Mouse (Mus musculus): ENCODE results near the gene Cobl.

The Cobl gene

DNA sequence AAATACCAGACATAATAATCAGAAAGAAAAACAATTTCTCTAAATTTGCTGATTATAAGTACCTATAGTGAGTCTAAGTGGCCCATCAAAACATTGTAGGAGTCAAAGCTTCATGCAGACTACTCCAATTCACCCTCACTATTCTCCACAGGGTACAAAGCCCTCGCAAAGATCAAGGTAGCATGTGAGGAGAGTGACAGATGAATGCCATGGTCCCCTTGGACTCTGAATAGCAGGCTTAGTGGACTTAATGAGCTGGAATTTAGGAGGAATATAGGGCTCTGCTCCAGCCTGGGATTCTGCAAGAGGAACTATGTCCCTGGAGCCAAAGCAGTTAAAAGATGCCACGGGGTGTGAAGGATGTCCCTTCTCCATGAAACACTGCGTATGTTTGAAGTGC is 88.1 kb downstream of the Cobl start:
- no peak for DNase-seq

DNA sequence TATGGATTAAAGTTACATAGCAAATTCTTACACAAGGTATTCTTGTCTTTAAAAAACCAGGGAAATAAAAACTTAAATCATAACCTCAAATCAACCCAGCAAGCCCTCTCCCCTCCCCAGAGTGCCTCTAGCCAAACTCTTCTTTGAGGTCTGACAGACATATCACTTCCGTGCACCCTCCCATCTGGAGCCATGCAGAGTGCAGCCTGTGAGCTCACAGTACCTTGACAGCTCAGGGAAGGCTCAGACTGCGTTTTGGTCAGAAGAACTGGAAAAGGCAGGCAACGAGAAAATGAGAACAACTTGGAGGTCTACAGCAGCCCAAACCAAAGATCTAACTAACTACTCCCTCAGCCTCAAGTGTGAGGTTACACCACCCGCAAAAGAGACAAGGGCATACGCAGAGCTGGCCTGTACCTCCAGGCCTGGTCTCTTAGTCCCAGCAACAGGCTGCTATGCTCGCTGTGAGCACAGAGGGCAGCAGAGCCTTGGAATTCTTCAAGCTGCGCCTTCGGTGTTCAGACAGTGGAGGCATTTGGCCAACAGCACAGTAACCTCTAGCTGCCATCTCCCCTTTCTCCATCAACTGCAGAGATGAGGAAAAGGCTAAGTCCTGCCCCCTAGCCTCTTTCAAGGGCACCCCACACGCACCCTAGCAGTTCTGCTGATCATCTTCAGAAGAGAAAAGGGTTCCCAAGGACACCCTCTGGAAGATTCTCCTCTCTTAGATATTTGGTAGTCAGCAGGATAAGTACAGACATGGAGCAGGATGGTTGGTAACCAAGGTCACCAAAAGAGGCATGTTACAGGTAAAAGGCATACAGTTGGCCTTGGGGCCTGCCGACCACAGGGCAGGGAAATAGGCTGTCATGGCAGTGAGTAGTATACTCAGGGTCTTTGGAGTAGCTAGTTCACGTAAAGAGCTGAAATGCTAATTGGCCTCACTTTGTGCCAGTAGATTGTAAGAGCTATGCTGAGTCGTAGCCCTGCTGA is 91.4 kb downstream of the Cobl start:
- DNase-seq, result no peak

DNA sequence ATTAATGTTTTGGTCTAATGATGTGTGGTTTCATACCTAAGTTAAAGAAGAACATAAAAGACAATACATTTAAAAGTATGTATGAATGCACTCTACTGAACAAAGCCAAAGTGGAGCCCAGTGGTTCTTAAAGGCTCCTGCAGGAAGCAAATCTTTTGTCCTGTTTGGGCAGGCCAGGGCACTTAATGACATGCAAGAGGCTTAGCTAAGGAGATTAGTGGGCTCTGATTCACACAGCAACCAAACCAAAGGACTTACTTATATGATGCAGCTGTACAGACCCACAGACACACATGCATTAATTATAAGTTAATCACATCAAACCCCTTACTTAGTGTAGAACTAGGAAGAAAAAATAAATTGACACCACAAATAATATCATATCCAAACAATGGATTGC is 93.8 kb downstream of the Cobl start:
- DNase-seq, result no peak

DNA sequence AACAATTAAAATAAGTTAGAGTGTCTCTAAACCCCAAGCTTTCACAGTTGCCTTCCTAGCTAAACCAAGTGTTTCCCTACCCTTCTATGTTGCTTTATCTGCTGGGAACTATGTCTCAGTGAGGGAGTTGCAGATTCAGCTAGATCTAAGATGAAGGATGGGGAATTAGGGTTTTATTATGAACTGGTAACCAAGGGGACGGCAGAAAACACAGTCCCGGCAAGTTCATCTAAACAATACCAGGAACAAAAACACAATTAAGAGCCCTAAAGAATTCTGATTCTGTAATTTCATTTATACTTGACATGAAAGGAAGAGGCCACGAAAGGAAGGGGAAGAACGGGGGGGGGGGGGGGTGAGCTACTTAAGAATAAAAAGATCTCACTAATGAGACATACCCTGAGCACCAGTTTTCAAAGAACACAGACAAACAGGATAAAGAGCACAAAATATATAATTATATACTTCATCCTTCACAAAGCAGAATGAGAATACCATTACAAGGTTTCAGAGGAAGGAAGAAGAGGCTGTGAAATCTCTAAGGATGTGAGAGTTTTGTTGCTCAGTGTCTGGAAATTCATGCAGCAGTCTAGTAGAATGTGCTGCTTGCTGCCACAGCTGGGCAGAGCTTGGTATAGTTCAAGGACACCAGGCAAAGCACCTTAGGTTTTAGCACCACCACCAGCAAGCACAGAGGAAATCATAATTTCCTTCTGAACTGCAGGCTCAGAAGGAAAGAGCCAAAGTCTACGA is 97.2 kb downstream of the Cobl start:
- DNase-seq, result no peak

DNA sequence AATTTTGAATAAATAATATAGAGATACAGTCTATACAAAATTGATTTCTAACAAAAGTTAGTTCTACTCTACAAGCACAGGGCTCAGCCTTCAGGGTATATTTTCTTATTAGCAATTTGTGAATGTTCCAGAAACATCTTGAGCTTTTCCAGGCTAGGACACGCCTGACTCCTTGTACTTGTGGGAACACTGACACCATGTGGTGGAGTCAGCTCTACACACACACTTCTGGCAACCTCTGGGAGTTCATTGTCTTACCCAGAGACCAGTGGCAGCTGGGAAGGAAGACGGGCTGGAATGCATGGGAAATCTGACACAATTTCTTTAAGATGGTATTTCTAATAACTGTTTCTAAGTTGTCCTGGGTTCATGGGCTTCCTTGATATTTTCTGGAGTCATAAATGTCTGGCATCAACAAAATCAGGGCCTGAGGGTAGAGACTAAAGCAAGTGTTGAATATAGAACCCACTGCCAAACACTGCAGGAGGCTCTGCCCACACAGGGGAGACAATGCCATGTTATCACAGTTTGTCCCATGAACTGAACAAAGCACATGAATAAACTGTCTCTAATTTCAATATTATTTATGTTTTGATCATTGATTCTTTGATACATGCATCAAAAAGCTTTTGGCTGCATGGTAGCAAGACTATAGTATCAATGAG is 105.3 kb downstream of the Cobl start:
- no peak for DNase-seq

DNA sequence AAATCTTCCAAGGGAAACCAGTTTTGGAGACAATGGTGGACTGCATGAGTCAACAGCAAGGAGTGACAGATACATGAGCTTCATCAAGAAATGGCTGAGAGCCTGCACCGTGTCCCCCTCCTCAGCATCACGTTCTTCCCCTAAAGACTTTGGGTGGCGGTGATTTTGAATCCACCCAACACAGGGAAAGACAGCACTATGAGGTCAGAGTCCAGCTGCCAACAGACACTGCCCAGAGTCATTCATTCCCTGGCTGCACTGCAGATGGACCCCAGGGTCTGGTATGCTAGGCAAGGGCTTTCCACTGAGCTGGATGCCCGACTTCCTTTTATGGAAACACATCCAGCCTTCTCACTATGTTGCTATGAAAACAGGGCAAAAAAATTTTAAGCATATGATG is 106.2 kb downstream of the Cobl start:
- DNase-seq, result no peak

DNA sequence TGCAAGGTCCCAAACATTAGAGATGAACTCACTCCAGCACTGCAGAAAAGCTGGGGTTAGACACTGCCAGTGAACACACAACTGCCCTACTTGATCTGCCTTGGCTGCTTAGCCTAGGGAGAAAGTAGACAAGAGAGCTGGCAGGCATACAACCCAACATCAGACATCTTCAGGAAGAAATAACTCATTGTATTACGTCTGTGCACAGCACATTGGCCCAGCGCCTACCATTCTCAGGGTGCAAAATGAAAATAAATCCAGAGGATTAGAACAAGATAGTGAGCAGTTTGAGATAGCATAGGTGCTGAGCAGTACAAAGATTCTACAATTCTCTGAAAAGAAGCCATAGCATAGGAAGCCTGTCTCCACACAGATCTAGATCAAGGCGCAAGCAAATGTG is 109.1 kb downstream of the Cobl start:
- DNase-seq, result no peak

DNA sequence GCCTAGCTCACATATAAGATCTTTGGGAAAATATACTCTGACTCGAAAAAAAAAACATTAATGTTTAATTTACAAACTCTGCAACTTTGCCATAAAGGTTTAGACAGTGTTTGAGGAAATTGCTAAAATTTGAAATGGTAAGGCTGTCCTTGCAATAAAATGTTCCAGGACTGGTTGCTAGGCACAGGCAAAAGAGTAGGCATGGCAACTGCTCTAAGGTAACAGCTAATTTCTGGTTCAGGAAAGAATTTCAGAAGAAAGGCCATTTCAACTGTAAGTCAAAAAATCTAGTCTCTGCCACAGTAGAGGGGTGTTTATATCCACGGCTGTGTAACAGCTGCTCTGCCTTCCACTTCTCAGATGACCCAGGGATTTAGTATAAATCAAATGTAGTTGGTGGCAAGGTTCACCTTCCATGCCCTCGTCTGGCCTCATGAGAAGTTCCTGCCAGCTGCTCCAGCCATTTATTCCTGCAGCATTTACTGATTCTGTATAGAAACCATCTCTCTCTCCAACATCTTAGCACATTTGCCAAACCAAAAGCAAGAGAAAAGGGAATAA is 113.7 kb downstream of the Cobl start:
- no peak for DNase-seq

DNA sequence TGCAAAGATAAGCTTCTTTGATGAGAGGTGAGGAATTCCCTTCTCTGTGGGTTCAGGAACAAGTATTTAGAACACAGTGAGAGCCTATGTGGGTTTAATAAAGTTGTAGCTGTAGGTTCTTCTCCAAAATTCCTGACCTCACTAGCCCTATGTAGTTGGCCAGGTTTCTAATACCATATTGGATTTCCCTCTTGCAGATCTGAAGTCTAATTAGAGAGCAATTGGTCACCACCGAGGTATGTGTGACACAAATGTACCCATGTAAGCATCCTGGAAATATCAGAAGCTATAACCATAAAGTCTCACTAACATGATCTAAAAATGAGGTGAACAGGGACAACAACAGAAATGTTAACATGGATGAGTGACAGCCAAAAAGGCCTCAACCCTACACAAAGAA is 114.7 kb downstream of the Cobl start:
- no peak for DNase-seq

DNA sequence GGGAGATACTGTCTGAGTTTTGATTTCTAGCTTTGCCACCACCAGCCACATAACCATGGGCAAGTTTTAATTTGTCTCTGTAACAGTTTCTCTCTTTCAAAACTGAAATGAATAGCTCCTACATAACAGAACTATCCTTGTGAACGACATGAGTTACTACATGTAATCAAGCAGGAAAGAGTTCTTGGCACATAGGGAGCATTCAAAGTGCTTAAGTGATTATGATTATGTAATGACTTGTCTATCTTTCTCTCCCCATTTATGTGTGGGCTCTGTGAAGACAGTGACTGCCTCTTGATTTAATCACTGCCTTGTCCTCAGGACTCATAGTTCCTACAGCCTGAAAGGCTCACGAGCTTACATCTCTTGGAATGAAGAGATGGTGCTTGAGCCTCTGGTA is 118.3 kb downstream of the Cobl start:
- DNase-seq, result no peak

DNA sequence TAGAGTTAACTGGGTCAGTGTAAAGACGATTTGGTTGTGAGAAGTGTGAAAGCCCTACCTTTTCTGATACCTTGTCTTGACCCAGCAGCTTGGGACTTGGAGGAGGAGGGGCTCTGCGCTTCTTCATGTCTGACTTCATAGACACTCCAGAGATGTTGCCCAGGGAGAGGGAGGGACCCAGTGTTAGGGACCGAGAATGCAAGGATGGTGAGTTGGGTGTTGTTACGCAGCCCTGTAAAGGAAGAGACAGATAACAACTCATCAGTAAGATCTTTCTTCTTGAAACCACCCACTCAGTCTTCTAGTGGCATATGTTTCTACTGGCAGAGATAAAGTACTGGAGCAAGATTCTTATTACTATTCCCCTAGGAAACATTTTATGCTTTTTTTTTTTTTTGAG is 121.1 kb downstream of the Cobl start:
- no peak for DNase-seq

DNA sequence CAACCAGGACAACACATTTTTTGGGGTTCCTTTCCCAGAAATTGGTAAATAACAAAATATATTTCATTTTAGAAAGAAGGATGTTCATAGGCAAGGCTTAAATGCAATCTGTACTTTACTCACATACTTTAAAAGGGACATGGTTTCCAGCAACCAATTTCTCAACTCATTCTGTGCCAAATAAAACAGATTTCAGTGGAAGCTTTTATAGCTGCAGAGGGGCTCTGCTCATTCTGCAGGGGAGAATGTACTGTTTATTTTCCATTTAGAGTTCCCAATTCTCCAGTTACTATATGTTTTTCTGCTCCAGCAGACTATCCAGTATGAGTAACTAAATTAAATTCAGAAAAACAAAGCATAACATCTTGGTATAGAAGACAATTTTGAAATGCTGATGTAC is 124.1 kb downstream of the Cobl start:
- no peak for DNase-seq

DNA sequence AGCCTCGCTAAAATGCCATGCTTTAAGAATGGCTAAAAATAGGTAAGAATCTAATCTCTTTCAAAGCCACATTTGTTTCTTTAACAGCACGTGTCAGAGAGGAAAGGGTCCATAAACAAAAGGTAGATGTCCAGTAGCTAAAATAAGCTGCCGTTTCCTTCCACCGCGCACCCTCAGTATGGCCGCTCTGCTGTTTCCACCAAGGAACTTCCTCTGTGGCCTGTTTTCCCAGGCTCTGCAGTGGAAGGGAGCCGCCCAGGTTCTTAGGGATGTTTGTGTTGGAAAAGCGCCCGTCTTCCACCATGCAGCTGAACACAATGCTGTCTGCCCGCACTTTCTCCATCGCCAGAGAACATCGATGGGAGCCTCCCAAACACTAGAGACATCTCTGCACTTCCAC is 128.6 kb downstream of the Cobl start:
- no peak for DNase-seq

DNA sequence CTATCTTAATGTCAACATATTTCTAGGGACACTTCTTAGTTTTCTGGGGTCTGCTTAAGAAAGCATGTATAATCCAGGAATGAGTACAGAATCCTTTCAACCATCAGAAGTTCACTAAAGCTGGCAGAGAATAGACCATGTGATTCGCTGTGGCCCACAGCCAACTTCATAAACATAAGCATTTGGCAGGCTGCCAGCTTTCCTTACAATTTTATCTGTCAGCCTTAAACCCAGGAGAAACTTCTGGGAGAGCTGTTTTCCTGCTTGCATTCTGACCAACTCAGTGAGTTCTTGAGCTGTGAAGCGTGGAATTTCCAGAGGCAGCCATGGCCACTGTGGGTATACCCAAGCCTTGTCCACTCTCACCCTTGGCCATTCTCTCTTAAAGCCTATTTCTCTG is 132.8 kb downstream of the Cobl start:
- DNase-seq, result no peak

DNA sequence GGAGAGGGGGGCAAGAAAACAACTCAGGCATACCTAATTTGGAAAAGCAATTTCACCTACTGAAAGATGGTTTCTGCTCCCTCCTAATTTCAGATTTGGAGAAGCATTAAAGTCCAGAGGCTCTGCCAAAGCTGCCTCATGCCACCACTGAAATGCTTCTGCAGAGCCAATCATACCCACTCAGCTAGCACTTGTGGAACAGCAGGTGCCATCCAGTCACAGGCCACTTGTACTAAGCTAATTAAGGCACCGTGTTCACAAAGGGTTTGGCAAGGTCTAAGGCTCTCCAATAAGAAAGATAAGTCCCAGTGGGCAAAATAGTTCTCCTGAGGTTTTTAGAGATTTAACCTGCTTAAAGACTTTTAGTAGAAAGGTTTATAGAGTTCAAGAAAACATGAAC is 143.3 kb downstream of the Cobl start:
- no peak for DNase-seq

DNA sequence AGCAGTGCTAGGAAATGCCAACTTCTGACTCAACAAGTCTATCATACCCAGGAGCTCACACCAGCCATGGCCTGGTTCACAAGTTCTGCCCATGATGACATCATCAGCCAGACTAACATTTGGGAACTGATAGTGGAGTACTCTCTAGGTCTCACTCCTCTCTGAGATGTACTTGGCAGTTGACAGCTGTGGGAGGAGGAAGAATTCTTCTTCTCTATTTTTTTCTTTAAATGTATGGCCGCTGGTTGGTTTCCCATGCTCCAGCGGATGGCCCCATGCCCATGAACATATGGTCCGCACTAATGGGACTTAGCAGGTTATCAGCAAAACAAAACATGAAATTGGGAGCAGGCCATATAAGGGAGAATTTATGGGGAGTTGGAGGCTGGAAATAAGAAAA is 145.4 kb downstream of the Cobl start:
- DNase-seq, result no peak

DNA sequence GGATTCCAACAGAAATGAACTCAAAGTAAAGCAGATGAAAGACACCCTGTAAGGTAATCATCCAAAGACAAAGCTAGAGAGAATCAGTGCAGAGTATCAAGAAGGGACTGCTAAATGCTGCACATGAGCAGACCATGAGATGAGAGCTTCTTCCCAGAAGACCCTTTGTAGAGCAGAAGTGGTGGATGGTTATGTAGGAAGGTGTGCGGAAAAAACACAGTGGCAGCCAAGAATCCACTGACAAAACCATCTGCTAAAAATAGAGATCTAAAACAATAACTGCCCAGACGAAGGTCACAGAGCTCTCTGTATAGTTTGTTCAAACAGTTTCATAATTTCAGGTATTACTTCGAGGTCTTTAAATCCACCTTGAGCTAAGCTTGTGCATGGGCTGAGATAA is 149.1 kb downstream of the Cobl start:
- no peak for DNase-seq

DNA sequence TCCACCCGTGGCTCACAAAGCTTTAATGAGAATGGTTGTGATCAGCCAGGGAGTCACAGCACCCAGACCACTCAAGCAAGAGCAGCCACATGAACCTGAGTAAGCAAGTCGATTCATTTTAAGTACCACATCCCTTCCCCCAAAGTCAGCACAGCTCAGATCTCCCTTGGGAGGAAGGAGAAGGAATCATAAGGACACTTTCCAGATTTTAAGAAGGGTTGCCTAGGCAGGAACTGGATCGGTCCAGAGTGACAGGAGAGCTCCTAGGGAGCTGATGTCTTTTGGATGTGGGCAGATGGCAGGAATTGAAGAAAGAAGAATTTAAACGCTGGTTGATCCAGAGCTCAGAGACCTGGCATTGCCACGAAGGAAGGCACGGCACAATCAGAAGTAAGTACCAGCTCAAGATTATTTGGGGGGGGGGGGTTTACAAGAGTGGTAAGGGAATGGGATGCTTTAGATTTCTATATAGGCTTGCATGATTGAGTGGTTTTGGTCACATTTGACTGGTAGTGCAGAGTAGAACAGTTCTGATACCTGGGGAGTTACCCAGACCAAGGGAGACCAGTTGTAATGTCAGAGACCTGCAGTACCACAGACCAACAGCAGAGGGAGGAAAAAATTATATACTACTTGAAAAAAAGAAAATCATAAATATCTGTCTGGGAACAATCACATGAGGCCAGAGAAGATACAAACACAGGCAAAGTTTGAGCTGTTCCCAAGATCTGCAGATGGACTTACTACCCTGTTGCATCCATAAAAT is 150.3 kb downstream of the Cobl start:
- no peak for DNase-seq

DNA sequence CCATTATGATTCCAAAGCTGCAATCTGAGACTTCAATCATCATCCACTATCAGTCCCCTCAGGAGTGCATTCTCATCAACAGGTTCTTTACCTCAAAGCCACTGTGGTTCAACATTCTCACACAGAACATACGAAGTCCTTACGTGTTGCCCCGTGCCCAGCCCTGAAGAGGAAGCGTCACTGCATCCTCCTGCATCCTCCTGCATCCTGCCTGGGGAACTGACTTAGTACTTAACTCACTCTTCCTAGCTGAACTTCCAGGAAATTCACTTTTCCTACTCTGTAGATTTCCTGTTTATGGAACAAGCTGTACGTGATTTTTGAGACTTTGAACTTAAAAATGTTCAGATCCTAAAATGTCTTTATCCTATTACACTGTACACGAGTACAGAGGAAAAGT is 153.3 kb downstream of the Cobl start:
- DNase-seq, result no peak

DNA sequence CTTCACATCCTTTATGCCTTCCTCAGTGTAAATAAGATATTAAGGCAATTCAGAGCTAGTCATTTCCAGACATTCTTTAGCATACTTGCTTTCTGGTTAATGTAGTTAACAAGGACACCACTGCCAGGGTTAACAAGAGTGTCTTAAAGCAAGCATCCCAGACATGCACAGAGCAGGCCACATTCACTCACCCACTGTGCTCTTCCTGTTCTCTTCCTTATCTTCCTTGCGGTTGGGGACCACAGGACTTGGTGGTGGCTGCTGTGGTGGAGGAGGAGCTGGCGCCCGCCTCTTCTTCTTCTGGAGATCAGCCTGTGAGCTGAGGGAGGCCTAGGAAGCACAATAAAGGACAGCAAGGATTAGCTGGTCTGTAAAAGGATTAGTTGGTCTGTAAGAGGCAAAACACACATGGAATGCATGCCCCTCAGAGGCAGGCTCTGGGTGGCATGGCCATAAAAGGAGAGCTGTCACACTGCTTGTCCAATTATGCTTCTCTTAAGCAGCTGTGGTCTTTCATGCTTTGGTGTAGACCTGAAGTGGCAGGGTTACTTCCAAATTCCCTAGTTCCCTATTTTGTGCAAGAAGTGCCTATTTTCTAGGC is 155.2 kb downstream of the Cobl start:
- no peak for DNase-seq

DNA sequence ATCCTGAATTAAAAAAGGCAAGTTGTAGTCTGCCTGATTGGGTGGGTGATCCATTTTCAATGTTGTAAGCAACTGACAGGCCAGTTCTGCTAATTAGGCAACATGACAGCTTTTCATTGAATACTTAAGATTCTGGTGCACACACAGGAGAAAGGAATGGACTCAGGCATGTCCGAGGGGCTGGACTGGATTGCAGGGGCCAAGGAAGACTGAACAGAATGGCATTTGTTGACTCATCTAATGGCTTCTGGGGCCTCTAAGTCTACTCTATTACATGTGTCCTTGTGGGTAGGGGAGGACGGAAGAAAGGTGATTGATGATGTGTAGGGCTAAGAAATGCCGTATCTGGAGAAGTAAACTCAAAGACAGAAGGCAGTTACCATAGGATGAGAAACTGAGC is 159.9 kb downstream of the Cobl start:
- DNase-seq, result no peak
